11 mouse cellular contexts compared by ENCODE assay signal in the genomic region with DNA sequence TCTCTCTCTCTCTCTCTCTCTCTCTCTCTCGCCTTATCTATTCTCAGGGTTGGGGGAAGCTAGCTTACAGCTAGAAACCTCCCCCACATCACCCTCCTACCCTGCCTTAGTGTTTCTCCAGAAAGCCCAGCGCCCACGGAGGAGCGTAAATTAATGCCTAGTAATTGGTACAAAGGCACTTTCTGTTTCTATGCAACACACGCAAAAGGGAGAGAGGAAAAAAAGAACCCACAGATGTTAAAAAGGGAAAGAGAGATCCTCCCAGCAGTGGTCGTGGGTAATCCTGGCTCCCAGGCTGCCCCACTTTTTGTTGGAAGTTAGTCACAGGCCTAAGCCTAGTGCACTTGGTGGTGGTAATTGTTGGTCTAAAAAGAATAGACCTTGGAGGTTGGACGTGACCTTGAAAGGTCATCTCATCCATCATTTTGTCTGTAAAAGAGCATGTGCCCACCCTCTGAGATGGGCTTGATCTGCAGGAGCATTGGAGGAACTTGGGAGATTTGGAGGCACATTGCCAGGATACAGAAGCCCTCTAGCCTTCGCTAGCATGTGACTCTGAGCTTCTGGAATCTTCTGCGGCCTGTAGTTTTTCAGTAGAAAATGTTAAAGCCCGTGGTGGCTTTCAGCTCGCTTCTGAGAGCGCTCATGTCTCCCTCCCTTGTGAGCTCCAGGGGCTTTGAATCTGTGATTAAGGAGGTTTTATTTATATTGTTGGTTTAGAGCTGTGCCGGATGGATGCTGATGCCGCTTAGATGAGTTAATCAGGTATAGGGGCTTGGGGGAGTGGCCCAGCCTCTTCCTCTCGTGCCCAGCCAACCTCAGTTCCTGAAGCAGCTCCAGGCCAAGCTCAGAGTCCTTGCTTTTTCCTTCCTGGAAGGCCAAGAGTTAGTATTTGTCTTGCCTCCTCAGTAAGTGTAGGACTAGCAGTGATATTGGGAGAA. TPM values are rescaled to one million over a fixed set of nuclear protein-coding genes. Genes with fewer than 3 reads are reported as not detected.
DNase-seq lines count a peak whose midpoint lies in the region; ATAC-seq and TF ChIP-seq lines count a peak whose summit lies in the region.
"Had no signal": no experiment of that assay in that cellular context is flagged by ENCODE, and none has a peak within 500 bp of the region (broad histone marks: within the 10 kb centered on the region; RNA-seq: fewer than 3 reads in every experiment).

No protein-coding gene starts in this region.

- peak; percentile 10; the same call in 1 of the 2 replicates for ATAC-seq in frontal cortex, adult (ENCODE audit: low TSS enrichment)
- no peak for ATAC-seq in lung, postnatal 0 days
- ATAC-seq in hindbrain, embryonic 15.5 days (ENCODE audit: low FRiP score, low read depth) = no peak

- TF ChIP-seq CTCF in lung, postnatal 0 days (IDR thresholded peaks at IDR 0.05) = no peak

- 69% methylated on average over 15 of the region's 15 CpGs for WGBS in lung, postnatal 0 days
- WGBS in hindbrain, embryonic 15.5 days = 58% methylated on average over 15 of the region's 15 CpGs

- H3K36me3 ChIP-seq in lung, postnatal 0 days (ENCODE audit: insufficient read depth, low read length) = peaks cover 3% of the 10 kb centered on the region; the same call in 1 of the 2 replicates
- H3K36me3 ChIP-seq in hindbrain, embryonic 15.5 days = no peaks in the 10 kb centered on the region
- H3K36me3 ChIP-seq: forebrain, embryonic 10.5 days; stomach, embryonic 15.5 days had no signal

- DNase-seq in frontal cortex, postnatal 25 days (ENCODE audit: low spot score in 2 of 2) = no peak
- no peak for DNase-seq in lung, postnatal 0 days (ENCODE audit: low spot score)
- no peak for DNase-seq in lung, postnatal 4 days
- DNase-seq in right cerebral cortex, postnatal 14 days = peak; percentile 44
- DNase-seq in lung, postnatal 25 days (ENCODE audit: low spot score) = no peak
- DNase-seq in layer of hippocampus, postnatal 25 days (ENCODE audit: extremely low spot score in 1 of 2, low spot score in 1 of 2) = no peak

- no peak overlapping the region for H3K9ac ChIP-seq in lung, postnatal 0 days (replicated peaks; ENCODE audit: low read depth)
- H3K9ac ChIP-seq in hindbrain, embryonic 15.5 days = no peak overlapping the region
- H3K9ac ChIP-seq: stomach, embryonic 15.5 days had no signal

- peak overlapping the region; percentile 20; the same call in 1 of the 2 replicates for H3K4me2 ChIP-seq in lung, postnatal 0 days (replicated peaks; ENCODE audit: low read depth, low read length)
- no peak overlapping the region for H3K4me2 ChIP-seq in hindbrain, embryonic 15.5 days
- H3K4me2 ChIP-seq: stomach, embryonic 15.5 days had no signal

- no peaks in the 10 kb centered on the region for H3K9me3 ChIP-seq in lung, postnatal 0 days (ENCODE audit: low read length)
- no peaks in the 10 kb centered on the region for H3K9me3 ChIP-seq in hindbrain, embryonic 15.5 days
- H3K9me3 ChIP-seq: forebrain, embryonic 10.5 days; stomach, embryonic 15.5 days had no signal

- H3K27me3 ChIP-seq in lung, postnatal 0 days (replicated peaks; ENCODE audit: insufficient read depth, low read length) = no peaks in the 10 kb centered on the region
- H3K27me3 ChIP-seq in hindbrain, embryonic 15.5 days = peaks cover 16% of the 10 kb centered on the region
- H3K27me3 ChIP-seq: stomach, embryonic 15.5 days had no signal

- no peak overlapping the region for H3K27ac ChIP-seq in lung, postnatal 0 days (ENCODE audit: low read length)
- H3K27ac ChIP-seq in hindbrain, embryonic 15.5 days (replicated peaks) = peak overlapping the region; percentile 57; the same call in 1 of the 2 replicates
- H3K27ac ChIP-seq: forebrain, embryonic 10.5 days; stomach, embryonic 15.5 days had no signal

- no peak for TF ChIP-seq EP300 in lung, postnatal 0 days (IDR thresholded peaks at IDR 0.05)

- H3K4me3 ChIP-seq in lung, postnatal 0 days (ENCODE audit: low read depth, low read length) = 0 out of 2 replicates have a peak overlapping the region, but pooled peaks have one; percentile 2
- no peak overlapping the region for H3K4me3 ChIP-seq in hindbrain, embryonic 15.5 days
- H3K4me3 ChIP-seq: forebrain, embryonic 10.5 days; stomach, embryonic 15.5 days had no signal

- H3K4me1 ChIP-seq in lung, postnatal 0 days (ENCODE audit: insufficient read depth, low read depth, low read length) = peaks cover 47% of the 10 kb centered on the region
- H3K4me1 ChIP-seq in hindbrain, embryonic 15.5 days (replicated peaks) = peaks cover 22% of the 10 kb centered on the region

RNA-seq across cellular contexts. Expression of a gene that starts 6.3 kb away (rescaled TPM):
- 28.8 and 46.2 TPM in 2 replicates for polyA plus RNA-seq in lung, postnatal 0 days (2015; fragmentation: Nextera tagmentation; extraction: Ambion mirVana)
- polyA plus RNA-seq in hindbrain, embryonic 15.5 days (2015; fragmentation: Nextera tagmentation; extraction: Ambion mirVana) = 4.5 and 5.0 TPM in 2 replicates
- total RNA-seq in layer of hippocampus, postnatal 25 days (2021) = 100 to 1,000 TPM; 157 to 184 TPM
- total RNA-seq: MEL had no signal
